Mouse (Mus musculus) brain, embryonic 14.5 days (tissue): ENCODE data around the gene Neurl1a.

Source experiments
- CTCF ChIP-seq: fragments of 200-500 bp; IDR thresholded peaks from 2 replicates; pipeline ENCODE4 v1.5.1; 2012; ENCODE audit warnings: inconsistent platforms, mild to moderate bottlenecking, moderate library complexity, borderline replicate concordance; ENCODE audit not compliant: insufficient read depth, insufficient read length; ENCODE audit errors: extremely low read depth
- POLR2A ChIP-seq: fragments of 200-500 bp; IDR thresholded peaks from 2 replicates; pipeline ENCODE4 v1.6.1; 2012; ENCODE audit warnings: mild to moderate bottlenecking, inconsistent platforms, borderline replicate concordance; ENCODE audit not compliant: poor library complexity, insufficient read depth, insufficient read length, severe bottlenecking; ENCODE audit errors: extremely low read depth

GRCm38 (mm10) chr19:47211609-47212312 is 33.1 kb downstream of the Neurl1a start:
- no peak for TF ChIP-seq CTCF
- TF ChIP-seq POLR2A = no peak
